Mouse (Mus musculus) liver, adult 2 months (tissue): ENCODE measurements at regions not wholly inside any gene's neighbourhood (a gene's known extent, or its start where the extent isn't known, plus 50 kb on each side); places are given as distances from the start of the nearest gene placed in this dataset.

ENCODE experiments used
- DNase-seq: peaks from one replicate; pipeline ENCODE4 v3.0.0-alpha.2; 2011; ENCODE audit warnings: low read depth, low spot score; ENCODE audit errors: extremely low read depth
- H3K27ac ChIP-seq: fragments of 200-500 bp; replicated peaks from 2 replicates; pipeline ENCODE4 v1.5.1; 2012; ENCODE audit warnings: low read depth, mild to moderate bottlenecking, control low read depth, inconsistent platforms, low read length; ENCODE audit not compliant: insufficient read depth
- H3K27me3 ChIP-seq: fragments of 200-500 bp; 2 replicates; pipeline ENCODE4 v1.6.1; 2012; ENCODE audit warnings: mild to moderate bottlenecking, moderate library complexity, low read length, inconsistent platforms; ENCODE audit not compliant: control insufficient read depth, insufficient read depth
- H3K36me3 ChIP-seq: fragments of 200-500 bp; 2 replicates; pipeline ENCODE4 v1.6.1; 2012; ENCODE audit warnings: low read length, inconsistent platforms; ENCODE audit not compliant: control insufficient read depth, insufficient read depth
- H3K4me1 ChIP-seq: fragments of 200-500 bp; 2 replicates; pipeline ENCODE4 v1.6.1; 2011; ENCODE audit warnings: low read length; ENCODE audit not compliant: control insufficient read depth, insufficient read depth
- H3K4me3 ChIP-seq: fragments of 200-500 bp; 2 replicates; pipeline ENCODE4 v1.5.1; 2011; ENCODE audit warnings: low read depth, mild to moderate bottlenecking, control low read depth, low read length, moderate library complexity; ENCODE audit not compliant: insufficient read depth
- H3K79me2 ChIP-seq: fragments of 200-500 bp; 2 replicates; pipeline ENCODE4 v1.6.1; 2012; ENCODE audit warnings: inconsistent platforms, mild to moderate bottlenecking, low read length, moderate library complexity; ENCODE audit not compliant: control insufficient read depth, insufficient read depth
- H3K9ac ChIP-seq: fragments of 200-500 bp; 2 replicates; pipeline ENCODE4 v1.6.1; 2012; ENCODE audit warnings: low read depth, mild to moderate bottlenecking, control low read depth, inconsistent platforms, low read length
- CTCF ChIP-seq: fragments of 200-500 bp; IDR thresholded peaks from 2 replicates; pipeline ENCODE4 v1.5.1; 2011; ENCODE audit warnings: low read depth, low read length, control low read depth
- POLR2A ChIP-seq: fragments of 200-500 bp; IDR thresholded peaks from 2 replicates; pipeline ENCODE4 v1.6.1; 2011; ENCODE audit warnings: low read length, control low read depth; ENCODE audit not compliant: insufficient read depth; ENCODE audit errors: extremely low read depth
- WGBS: fragments of 180-500 bp; shearing (Covaris S2); methylation state at CpG from one replicate; pipeline ENCODE4 v1.1.7; 2018; 5-methylcytosine and 5-hydroxymethylcytosine counted together

DNA sequence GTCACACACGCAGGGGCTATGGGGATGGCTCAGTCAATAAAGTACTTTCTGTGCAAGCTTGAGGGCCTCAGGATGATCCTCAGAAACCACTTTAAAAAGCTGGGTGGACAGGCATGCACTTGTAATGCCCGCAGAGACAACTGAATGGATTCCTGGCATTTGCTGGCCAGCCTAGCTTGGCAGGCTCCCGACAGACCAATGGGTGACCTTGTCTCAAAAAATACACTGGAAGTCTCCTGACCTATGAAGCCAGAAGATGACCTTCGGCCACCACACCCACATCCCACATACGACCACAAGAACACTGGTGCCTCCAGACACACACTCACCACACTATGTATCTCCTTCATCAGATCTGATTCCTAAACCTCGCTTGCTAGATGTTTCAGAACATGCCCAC lies 141.5 kb upstream of the Rybp start:
- Histone ChIP-seq H3K36me3 (no peaks in the 10 kb centered on the region), H3K27me3 (no peaks in the 10 kb centered on the region), H3K27ac (no peak overlapping the region), H3K4me3 (no peak overlapping the region), H3K79me2 (no peaks in the 10 kb centered on the region), H3K9ac (no peak overlapping the region), H3K4me1 (peaks cover 28% of the 10 kb centered on the region)
- peak; percentile 75 for DNase-seq
- TF ChIP-seq CTCF (no peak), POLR2A (no peak)
- 45% methylated on average over 6 of the region's 6 CpGs for WGBS

GRCm38 (mm10) chr6:100425551-100425950 lies 138.3 kb upstream of the Rybp start:
- Histone ChIP-seq H3K4me3 (no peak overlapping the region), H3K36me3 (no peaks in the 10 kb centered on the region), H3K27ac (no peak overlapping the region), H3K4me1 (peaks cover 13% of the 10 kb centered on the region), H3K9ac (no peak overlapping the region), H3K27me3 (no peaks in the 10 kb centered on the region), H3K79me2 (no peaks in the 10 kb centered on the region)
- 92% methylated on average over 1 of the region's 1 CpGs for WGBS
- TF ChIP-seq POLR2A (no peak), CTCF (no peak)
- DNase-seq, result no peak

- Histone ChIP-seq H3K4me1 (peaks cover 12% of the 10 kb centered on the region), H3K9ac (no peak overlapping the region), H3K27ac (no peak overlapping the region), H3K4me3 (no peak overlapping the region), H3K79me2 (no peaks in the 10 kb centered on the region), H3K36me3 (no peaks in the 10 kb centered on the region), H3K27me3 (no peaks in the 10 kb centered on the region)
- 65% methylated on average over 12 of the region's 12 CpGs for WGBS
- DNase-seq, result no peak
- no peak for TF ChIP-seq POLR2A
- TF ChIP-seq CTCF, result no peak
Measured at GRCm38 (mm10) chr6:100424788-100425403, 137.6 kb upstream of the Rybp start.

DNA sequence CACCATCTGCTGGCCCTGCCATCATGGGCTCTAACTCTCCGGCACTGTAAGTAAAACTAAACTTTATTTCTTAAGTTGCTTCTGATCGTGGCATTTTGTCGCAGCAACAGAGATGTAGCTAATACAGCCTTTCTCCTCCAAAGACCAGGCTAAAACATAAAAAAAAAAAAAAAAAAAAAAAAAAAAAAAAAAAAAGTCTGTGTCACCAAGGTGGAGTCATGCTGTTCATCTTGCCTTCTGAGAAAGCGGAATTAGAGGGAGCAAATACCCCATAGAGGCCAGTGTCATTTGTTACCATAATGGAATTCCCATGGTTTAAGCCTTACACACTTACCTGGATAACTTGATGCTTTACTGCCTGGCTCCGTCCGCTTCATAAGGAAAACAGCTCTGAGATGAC lies 136.9 kb upstream of the Rybp start:
- Histone ChIP-seq H3K4me3 (no peak overlapping the region), H3K4me1 (peaks cover 7% of the 10 kb centered on the region), H3K36me3 (no peaks in the 10 kb centered on the region), H3K79me2 (no peaks in the 10 kb centered on the region), H3K9ac (no peak overlapping the region), H3K27me3 (no peaks in the 10 kb centered on the region), H3K27ac (no peak overlapping the region)
- no peak for DNase-seq
- TF ChIP-seq POLR2A (no peak), CTCF (no peak)
- WGBS, result 96% methylated on average over 6 of the region's 6 CpGs

GRCm38 (mm10) chr6:100423636-100424035 lies 136.4 kb upstream of the Rybp start:
- H3K9ac ChIP-seq, result no peak overlapping the region
- H3K4me1 ChIP-seq, result peaks cover 3% of the 10 kb centered on the region
- no peak for TF ChIP-seq CTCF
- TF ChIP-seq POLR2A, result no peak
- H3K27me3 ChIP-seq, result no peaks in the 10 kb centered on the region
- DNase-seq, result no peak
- no peak overlapping the region for H3K4me3 ChIP-seq
- no peaks in the 10 kb centered on the region for H3K79me2 ChIP-seq
- H3K36me3 ChIP-seq, result no peaks in the 10 kb centered on the region
- H3K27ac ChIP-seq, result no peak overlapping the region
- WGBS, result 98% methylated on average over 12 of the region's 12 CpGs

GRCm38 (mm10) chr6:100422603-100423002 lies 135.3 kb upstream of the Rybp start:
- no peak overlapping the region for H3K9ac ChIP-seq
- WGBS, result 87% methylated on average over 6 of the region's 6 CpGs
- no peaks in the 10 kb centered on the region for H3K4me1 ChIP-seq
- no peaks in the 10 kb centered on the region for H3K27me3 ChIP-seq
- no peak for DNase-seq
- H3K27ac ChIP-seq, result no peak overlapping the region
- TF ChIP-seq POLR2A, result no peak
- TF ChIP-seq CTCF, result no peak
- no peaks in the 10 kb centered on the region for H3K36me3 ChIP-seq
- no peaks in the 10 kb centered on the region for H3K79me2 ChIP-seq
- H3K4me3 ChIP-seq, result no peak overlapping the region
